Mouse (Mus musculus): ENCODE results near the gene Gm3259.
"Not testable (repeated sequence)": the region's sequence is repeated elsewhere in the genome, so short reads cannot be mapped to it uniquely, and the experiment has no call there.

Gm3259 gene

GRCm38 (mm10) chr5:95305611-95306010, at the start of gene Gm3259:
Gene Gm3259 (plus strand): TSS chr5:95305911.
- DNase-seq (ENCODE audit: low spot score) = not testable (repeated sequence)

- DNase-seq (ENCODE audit: low spot score) = not testable (repeated sequence)
These were observed 33.0 kb upstream of the Gm3259 start, which contains the start of gene Gm10424 for GRCm38 (mm10) chr5:95272668-95273067. Gene Gm10424 (minus strand): TSS chr5:95272768.

All from urinary bladder, postnatal 14 days (tissue).